Mouse (Mus musculus) heart, postnatal 0 days (tissue): Measurements from ENCODE around the gene Wasf2.

Experiments
- CTCF ChIP-seq: IDR thresholded peaks from 2 replicates; pipeline ENCODE4 v1.5.1; 2016; ENCODE audit warnings: antibody characterized with exemption, control low read depth, low read depth
- EP300 ChIP-seq: IDR thresholded peaks from 2 replicates; pipeline ENCODE4 v1.6.1; 2016; ENCODE audit warnings: antibody characterized with exemption, low read depth

- TF ChIP-seq CTCF (no peak), EP300 (no peak)
Measured at GRCm38 (mm10) chr4:133113351-133113882, 16.9 kb upstream of the Wasf2 start.
